Mouse (Mus musculus) adrenal gland, adult 18-20 months (tissue): ENCODE data around the gene Prr11. TPM values are rescaled to one million over a fixed set of nuclear protein-coding genes. Genes with fewer than 3 reads are reported as not detected.
"Not testable (repeated sequence)": the region's sequence is repeated elsewhere in the genome, so short reads cannot be mapped to it uniquely, and the experiment has no call there.

ENCODE experiments used
- DNase-seq, 2 experiments: peaks; one replicate each; pipeline ENCODE4 v3.0.0; 2021 to 2022; ENCODE audit warnings: low spot score in 2 of 2
- microRNA-seq, 2 experiments: library from miRNA; unstranded; fragments of <30 nt; microRNA quantifications; one replicate each; pipeline ENCODE4 v1.2.0; 2021; ENCODE audit warnings: borderline number of aligned reads in 2 of 2
- total RNA-seq, 2 experiments: library from RNA; stranded (reverse); gene quantifications; 1 replicate in 1 of 2; 2 replicates in 1 of 2; pipeline ENCODE4 v1.2.3; 2021

Prr11 gene
- total RNA-seq, 2 experiments from 2014 or later = 0.46 to 0.58 TPM

DNA sequence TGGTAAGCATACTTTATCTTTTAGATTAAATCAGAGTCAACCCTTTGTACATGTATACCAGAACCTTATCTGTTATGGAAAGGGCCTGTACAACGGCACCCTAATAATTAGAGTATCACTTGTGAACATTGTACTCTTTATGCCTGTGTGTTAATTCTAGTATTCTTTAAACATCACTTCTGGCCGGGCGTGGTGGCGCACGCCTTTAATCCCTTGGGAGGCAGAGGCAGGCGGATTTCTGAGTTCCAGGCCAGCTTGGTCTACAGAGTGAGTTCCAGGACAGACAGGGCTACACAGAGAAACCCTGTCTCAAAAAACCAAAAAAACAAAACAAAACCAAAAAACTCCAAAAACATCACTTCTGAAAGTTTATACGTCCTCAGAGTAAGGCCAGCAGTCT is 59.6 kb downstream of the Prr11 start:
- not testable (repeated sequence) for DNase-seq

DNA sequence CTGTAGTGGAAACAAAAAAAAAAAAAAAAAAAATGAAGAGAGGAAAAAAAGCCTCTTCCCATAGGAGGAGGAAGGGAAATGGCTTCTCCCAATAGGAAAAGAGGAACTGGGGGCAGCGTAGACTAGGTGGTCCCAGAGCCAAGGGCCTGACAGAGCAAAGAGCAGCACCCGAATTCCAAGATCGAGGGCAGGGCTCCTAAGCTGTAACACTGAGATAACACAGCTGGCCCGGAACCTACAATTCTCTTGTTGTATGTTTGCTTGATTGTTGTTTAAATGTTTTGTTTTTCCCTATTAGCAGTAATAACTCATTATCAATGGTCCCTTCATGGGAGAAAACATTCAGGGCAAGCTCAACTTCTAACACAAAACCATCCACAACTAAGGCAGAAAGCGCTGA is 61.5 kb downstream of the Prr11 start:
- no peak for DNase-seq

DNA sequence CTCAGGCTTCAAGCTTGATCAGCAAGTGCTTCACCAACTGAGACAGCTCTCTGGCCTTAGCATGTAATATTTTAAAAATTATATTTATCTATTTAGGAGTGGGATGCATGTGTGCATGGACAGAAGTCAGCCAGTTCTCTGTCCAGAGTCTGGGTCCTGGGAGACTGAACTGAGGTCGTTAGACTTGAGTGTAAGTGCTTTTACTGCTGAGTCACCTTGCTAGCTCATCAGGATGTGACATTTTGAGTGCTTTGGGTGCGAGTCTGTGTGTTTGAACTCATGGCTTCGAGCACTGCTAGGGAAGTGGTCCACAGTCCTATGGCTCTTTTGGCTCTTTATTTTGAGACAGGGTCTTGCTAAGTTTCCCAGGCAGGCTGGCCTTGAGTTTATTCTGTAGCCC is 65.5 kb downstream of the Prr11 start:
- DNase-seq = no peak

DNA sequence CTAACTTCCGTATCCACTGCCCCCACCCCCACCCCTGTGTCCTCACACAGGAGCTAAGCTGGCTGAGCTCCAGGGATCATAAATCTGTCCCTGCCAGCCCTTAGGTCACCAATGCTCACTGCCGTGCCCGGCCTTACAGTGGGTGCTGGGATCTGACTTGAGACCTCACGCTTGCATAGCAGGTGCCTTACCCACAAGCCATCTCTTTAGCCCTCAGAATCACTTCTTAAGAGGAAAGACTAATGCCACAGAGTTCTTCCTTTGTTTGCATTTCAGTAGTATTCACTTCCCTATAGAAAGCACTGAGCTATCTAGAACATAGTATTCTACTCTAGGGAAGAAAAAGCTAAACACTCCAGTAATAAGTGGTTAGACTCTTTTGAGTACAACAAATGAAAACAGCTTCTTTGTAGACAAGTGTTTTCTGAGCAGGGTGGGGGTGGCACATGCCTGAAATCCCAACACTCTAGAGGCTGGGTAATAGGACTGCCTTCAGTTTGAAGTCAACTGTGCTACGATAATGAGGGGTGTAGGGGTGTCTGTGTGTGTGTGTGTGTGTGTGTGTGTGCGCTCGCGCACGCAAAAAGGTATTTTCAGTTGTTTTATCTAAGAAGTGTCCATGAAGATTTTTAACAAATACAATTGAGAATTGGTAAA is 69.1 kb downstream of the Prr11 start:
- DNase-seq = peak in 1 of 2 experiments; percentile 22

Small RNA genes within 50 kb of the gene (microRNA-seq; reads per million reads assigned to microRNA genes)
- 25.1 to 369 reads per million in 2 experiments for gene Mir301

Other genes with a start within 250 kb of the Prr11 start
- gene Ypel2, start 115.0 kb downstream of the Prr11 start, total RNA-seq = 10 to 100 TPM; 12.8 to 31.2 TPM
- gene Gdpd1, start 34.6 kb downstream of the Prr11 start, total RNA-seq = 1 to 10 TPM; 3.7 to 6.3 TPM
- gene Smg8, start 21.9 kb downstream of the Prr11 start, total RNA-seq = 10 to 100 TPM; 15.2 to 23.4 TPM
- gene Ska2, start 526 bp upstream of the Prr11 start, total RNA-seq = 1 to 10 TPM; 6.0 to 6.2 TPM
- gene Trim37, start 18.4 kb upstream of the Prr11 start, total RNA-seq = 10 to 100 TPM; 14.2 to 14.9 TPM